Mouse (Mus musculus) thymus, adult 2 months (tissue): ENCODE measurements around the gene Trim80. TPM values are rescaled to one million over a fixed set of nuclear protein-coding genes. Genes with fewer than 3 reads are reported as not detected.

Experiments
- DNase-seq: peaks from one replicate; pipeline ENCODE4 v3.0.0; 2021
- H3K27ac ChIP-seq: fragments of 200-500 bp; 2 replicates; pipeline ENCODE4 v1.5.1; 2012; ENCODE audit warnings: low read length, control low read depth; ENCODE audit not compliant: control insufficient read depth, insufficient read depth
- H3K27me3 ChIP-seq: fragments of 200-500 bp; 2 replicates; pipeline ENCODE4 v1.6.1; 2012; ENCODE audit warnings: mild to moderate bottlenecking, low read length, moderate library complexity, mixed read lengths; ENCODE audit not compliant: control insufficient read depth, insufficient read depth
- H3K36me3 ChIP-seq: fragments of 200-500 bp; 2 replicates; pipeline ENCODE4 v1.6.1; 2012; ENCODE audit warnings: mild to moderate bottlenecking, low read length, moderate library complexity; ENCODE audit not compliant: control insufficient read depth, insufficient read depth
- H3K4me1 ChIP-seq: fragments of 200-500 bp; replicated peaks from 2 replicates; pipeline ENCODE4 v1.6.1; 2012; ENCODE audit warnings: low read length; ENCODE audit not compliant: control insufficient read depth, insufficient read depth
- H3K4me3 ChIP-seq: fragments of 200-500 bp; 2 replicates; pipeline ENCODE4 v1.5.1; 2012; ENCODE audit warnings: mild to moderate bottlenecking, low read length, control low read depth, moderate library complexity; ENCODE audit not compliant: control insufficient read depth, insufficient read depth
- CTCF ChIP-seq: fragments of 200-500 bp; IDR thresholded peaks from 2 replicates; pipeline ENCODE4 v1.5.1; 2012; ENCODE audit warnings: mild to moderate bottlenecking, control low read depth, low read length, moderate library complexity, borderline replicate concordance; ENCODE audit not compliant: control insufficient read depth, poor library complexity, insufficient read depth; ENCODE audit errors: extremely low read depth
- POLR2A ChIP-seq: fragments of 200-500 bp; IDR thresholded peaks from 2 replicates; pipeline ENCODE4 v1.6.1; 2012; ENCODE audit warnings: mild to moderate bottlenecking, low read length, control low read depth, moderate library complexity; ENCODE audit not compliant: control insufficient read depth, poor library complexity, insufficient read depth; ENCODE audit errors: extremely low read depth
- whole genome bisulfite sequencing: fragments of 180-500 bp; shearing (Covaris S2); methylation state at CpG from one replicate; pipeline ENCODE4 v1.1.7; 2018; 5-methylcytosine and 5-hydroxymethylcytosine counted together
- polyA plus RNA-seq: library from polyadenylated mRNA; depleted of rRNA; stranded (reverse); fragments of >200 nt; gene quantifications from 2 replicates; pipeline ENCODE4 v1.2.3, GENCODE M21; 2012

Trim80 gene
- polyA plus RNA-seq, 1 experiment = 0.80 TPM

- Histone ChIP-seq H3K36me3 (peaks cover 6% of the 10 kb centered on the region; the same call in 1 of the 2 replicates), H3K4me3 (peak overlapping the region; percentile 37), H3K27ac (peak overlapping the region; percentile 22; the same call in 1 of the 2 replicates), H3K4me1 (peaks cover 45% of the 10 kb centered on the region), H3K27me3 (no peaks in the 10 kb centered on the region)
- no peak for DNase-seq
- WGBS = 69% methylated on average over 9 of the region's 9 CpGs
- TF ChIP-seq POLR2A (no peak), CTCF (no peak)
Observed at GRCm38 (mm10) chr11:115478296-115478938, 38.1 kb downstream of the Trim80 start.

GRCm38 (mm10) chr11:115481553-115482259, 41.4 kb downstream of the Trim80 start:
- WGBS = 44% methylated on average over 6 of the region's 6 CpGs
- peaks cover 27% of the 10 kb centered on the region for H3K4me1 ChIP-seq
- DNase-seq = peak; percentile 55
- H3K27me3 ChIP-seq = no peaks in the 10 kb centered on the region
- peak overlapping the region; percentile 62 for H3K27ac ChIP-seq
- H3K4me3 ChIP-seq = no peak overlapping the region
- H3K36me3 ChIP-seq = peaks cover 19% of the 10 kb centered on the region
- TF ChIP-seq CTCF = no peak

GRCm38 (mm10) chr11:115483278-115483677, 42.9 kb downstream of the Trim80 start:
- WGBS = 90% methylated on average over 11 of the region's 11 CpGs
- no peaks in the 10 kb centered on the region for H3K27me3 ChIP-seq
- H3K4me3 ChIP-seq = no peak overlapping the region
- no peak overlapping the region for H3K27ac ChIP-seq
- H3K4me1 ChIP-seq = peaks cover 20% of the 10 kb centered on the region
- peaks cover 19% of the 10 kb centered on the region for H3K36me3 ChIP-seq
- TF ChIP-seq POLR2A (no peak), CTCF (no peak)
- no peak for DNase-seq

DNA sequence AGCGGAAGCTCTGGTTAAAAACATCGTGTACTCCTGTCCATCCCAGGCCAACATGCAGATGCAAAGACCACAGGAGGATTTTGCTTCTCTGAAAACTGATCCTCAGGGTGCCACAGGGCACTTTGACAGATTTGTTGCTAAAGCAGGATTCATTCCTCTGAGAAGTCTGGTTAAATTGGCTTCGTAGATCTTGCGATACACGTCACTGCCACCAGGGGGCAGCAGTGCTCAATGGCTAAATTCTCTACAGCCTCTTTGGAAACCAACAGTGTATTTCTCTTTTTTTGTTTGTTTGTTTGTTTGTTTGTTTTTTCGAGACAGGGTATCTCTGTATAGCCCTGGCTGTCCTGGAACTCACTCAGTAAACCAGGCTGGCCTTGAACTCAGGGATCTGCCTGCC, 43.4 kb downstream of the Trim80 start:
- H3K27ac ChIP-seq = no peak overlapping the region
- peak; percentile 81 for DNase-seq
- H3K36me3 ChIP-seq = peaks cover 21% of the 10 kb centered on the region
- 24% methylated on average over 6 of the region's 6 CpGs for WGBS
- no peak for TF ChIP-seq CTCF
- H3K4me1 ChIP-seq = peaks cover 16% of the 10 kb centered on the region
- H3K27me3 ChIP-seq = no peaks in the 10 kb centered on the region
- H3K4me3 ChIP-seq = no peak overlapping the region

- 96% methylated on average over 12 of the region's 12 CpGs for WGBS
- Histone ChIP-seq H3K4me1 (peaks cover 14% of the 10 kb centered on the region), H3K36me3 (peaks cover 28% of the 10 kb centered on the region), H3K27me3 (no peaks in the 10 kb centered on the region), H3K27ac (no peak overlapping the region), H3K4me3 (no peak overlapping the region)
- no peak for DNase-seq
- no peak for TF ChIP-seq CTCF
- TF ChIP-seq POLR2A = no peak
Observed at GRCm38 (mm10) chr11:115485155-115485554, 44.8 kb downstream of the Trim80 start.

GRCm38 (mm10) chr11:115488551-115489104, 48.3 kb downstream of the Trim80 start:
- TF ChIP-seq POLR2A (no peak), CTCF (no peak)
- Histone ChIP-seq H3K27ac (no peak overlapping the region), H3K4me3 (no peak overlapping the region), H3K36me3 (peaks cover 28% of the 10 kb centered on the region), H3K27me3 (no peaks in the 10 kb centered on the region), H3K4me1 (peaks cover 14% of the 10 kb centered on the region)
- DNase-seq = no peak
- 94% methylated on average over 19 of the region's 19 CpGs for WGBS
